Mouse (Mus musculus) thymus, adult 2 months (tissue): Measurements from ENCODE around the gene Aifm2.

Experiments
- CTCF ChIP-seq: fragments of 200-500 bp; IDR thresholded peaks from 2 replicates; pipeline ENCODE4 v1.5.1; 2012; ENCODE audit warnings: mild to moderate bottlenecking, control low read depth, low read length, moderate library complexity, borderline replicate concordance; ENCODE audit not compliant: control insufficient read depth, poor library complexity, insufficient read depth; ENCODE audit errors: extremely low read depth
- POLR2A ChIP-seq: fragments of 200-500 bp; IDR thresholded peaks from 2 replicates; pipeline ENCODE4 v1.6.1; 2012; ENCODE audit warnings: mild to moderate bottlenecking, low read length, control low read depth, moderate library complexity; ENCODE audit not compliant: control insufficient read depth, poor library complexity, insufficient read depth; ENCODE audit errors: extremely low read depth

GRCm38 (mm10) chr10:61734377-61734776, 19.3 kb downstream of the Aifm2 start:
- TF ChIP-seq CTCF (peak; percentile 67; the same call in 1 of the 2 replicates), POLR2A (no peak)
